Mouse (Mus musculus): ENCODE measurements at regions not wholly inside any gene's neighbourhood (a gene's known extent, or its start where the extent isn't known, plus 50 kb on each side); places are given as distances from the start of the nearest gene placed in this dataset.

DNA sequence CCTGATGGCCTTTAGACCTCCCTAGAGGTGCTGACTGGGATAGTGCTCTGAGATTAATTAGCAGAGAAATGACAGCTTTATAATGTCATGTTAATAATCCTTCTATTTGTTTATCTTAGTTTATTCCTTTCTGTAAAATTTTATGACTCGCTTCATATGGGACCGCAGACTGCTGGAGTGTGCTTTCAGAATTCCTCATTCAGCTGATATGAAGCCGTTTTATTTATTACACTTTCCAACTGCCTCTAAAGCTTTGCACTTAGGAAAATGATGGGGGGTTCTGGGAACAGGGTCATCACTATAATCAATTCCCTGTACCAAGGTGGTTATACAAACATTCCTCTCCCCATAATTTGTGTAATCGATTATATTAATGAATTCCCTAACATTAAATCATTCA, 211.6 kb upstream of the Tcerg1l start:
- TF ChIP-seq CTCF (conservative IDR thresholded peaks at IDR 0.05; ENCODE audit: low read length) = no peak
- no peak for TF ChIP-seq POU5F1 (IDR thresholded peaks at IDR 0.05; ENCODE audit: borderline replicate concordance, low read length)
